Mouse (Mus musculus) embryonic fibroblast, embryonic 13.5 days (primary cell): ENCODE data around the gene Smok3b.

Experiments
- CTCF ChIP-seq: IDR thresholded peaks from 2 replicates; pipeline ENCODE4 v1.5.1; 2011; ENCODE audit warnings: mild to moderate bottlenecking, control low read depth, low read length, moderate library complexity, borderline replicate concordance; ENCODE audit not compliant: insufficient read depth
- POLR2A ChIP-seq: IDR thresholded peaks from 2 replicates; pipeline ENCODE4 v1.6.1; 2011; ENCODE audit warnings: low read depth, mild to moderate bottlenecking, control low read depth, low read length, moderate library complexity

GRCm38 (mm10) chr5:137973738-137974137, 47.5 kb upstream of the Smok3b start:
- TF ChIP-seq CTCF (no peak), POLR2A (no peak)
